Mouse (Mus musculus): Measurements from ENCODE around the gene Sh3bp4.

Gene Sh3bp4

DNA sequence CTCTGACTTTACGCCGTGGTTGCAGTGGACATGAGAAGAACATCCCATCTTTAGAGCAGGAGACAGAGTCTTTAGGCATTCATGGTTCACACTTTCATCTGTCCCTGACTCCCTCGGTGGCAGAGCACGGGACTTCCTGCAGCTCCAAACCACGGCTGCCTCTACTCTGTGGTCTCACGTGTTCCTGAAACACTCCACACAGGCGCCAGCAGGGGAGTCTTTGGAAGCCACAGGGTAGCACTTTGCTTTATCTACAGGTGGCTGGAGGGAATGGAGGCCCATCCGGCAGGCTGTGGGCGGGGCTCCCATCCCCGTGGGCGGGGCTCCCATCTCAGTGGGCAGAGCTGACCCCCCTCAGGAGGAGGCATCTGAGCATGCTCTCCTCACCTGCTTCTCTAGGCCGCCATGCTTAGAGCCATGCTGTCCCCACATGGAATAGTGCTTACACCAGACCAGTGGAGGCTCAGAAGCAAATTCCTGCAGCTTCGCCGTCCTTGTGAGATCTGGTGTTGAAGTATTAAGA, 60.9 kb downstream of the Sh3bp4 start:
- no peak for DNase-seq

DNA sequence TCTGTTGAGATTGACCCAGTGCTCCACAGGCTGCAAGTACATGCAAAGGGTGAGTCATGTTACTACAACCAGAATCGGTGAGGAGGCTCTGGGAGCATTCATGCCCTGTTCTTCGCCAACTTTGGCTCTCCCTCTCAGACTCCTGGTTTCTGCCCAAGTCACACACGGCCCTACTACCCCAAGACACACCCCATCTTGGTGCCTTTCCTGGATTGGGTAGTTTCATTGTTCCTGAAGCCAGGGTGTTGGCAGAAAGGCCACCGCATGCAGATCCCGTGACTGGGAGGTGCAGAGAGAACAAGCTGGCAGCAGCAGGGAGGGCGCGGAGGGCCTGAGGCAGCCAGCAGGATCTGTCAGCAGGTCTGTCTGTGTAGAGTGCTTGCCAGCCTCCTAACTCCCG, 61.5 kb downstream of the Sh3bp4 start:
- no peak for DNase-seq

DNA sequence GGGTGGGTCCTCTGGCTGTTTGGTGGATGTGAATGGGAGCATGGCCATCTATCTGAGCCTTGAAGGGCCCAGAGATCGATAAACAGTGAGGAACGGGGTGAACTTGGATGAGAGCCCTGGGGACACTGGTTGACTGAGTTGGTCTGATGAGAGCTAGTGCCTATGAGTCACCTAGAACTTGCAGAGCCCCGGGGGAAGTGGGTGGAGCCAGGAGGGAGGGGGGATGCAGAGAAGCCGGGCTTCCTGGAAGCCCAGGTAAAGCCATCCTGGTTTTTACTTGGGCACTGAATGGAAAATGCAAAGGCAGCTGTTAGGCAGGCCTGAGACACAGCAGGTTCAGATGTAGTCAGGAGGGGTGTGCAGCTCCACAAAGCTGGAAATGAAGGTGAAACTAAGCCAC, 63.1 kb downstream of the Sh3bp4 start:
- DNase-seq, result no peak

DNA sequence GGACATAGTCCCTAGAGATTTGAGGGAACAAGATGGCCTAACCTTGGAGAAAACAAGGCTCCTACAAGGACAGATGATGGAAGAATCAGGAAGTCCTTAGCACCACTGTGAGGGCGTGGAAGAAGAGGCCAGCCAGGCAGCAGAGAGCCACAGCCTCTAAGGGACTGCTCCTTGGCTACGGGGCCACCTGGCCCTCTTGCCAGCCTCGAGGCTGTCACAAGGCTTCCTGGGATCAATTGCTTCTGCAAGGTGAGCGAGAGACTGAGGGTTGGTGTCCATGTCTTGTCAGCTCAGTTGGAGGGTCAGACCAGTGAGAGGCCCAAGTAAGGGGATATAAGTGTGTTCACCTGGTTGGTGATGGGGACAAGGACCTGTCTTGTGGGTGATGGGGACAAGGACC, 63.5 kb downstream of the Sh3bp4 start:
- DNase-seq, result no peak

DNA sequence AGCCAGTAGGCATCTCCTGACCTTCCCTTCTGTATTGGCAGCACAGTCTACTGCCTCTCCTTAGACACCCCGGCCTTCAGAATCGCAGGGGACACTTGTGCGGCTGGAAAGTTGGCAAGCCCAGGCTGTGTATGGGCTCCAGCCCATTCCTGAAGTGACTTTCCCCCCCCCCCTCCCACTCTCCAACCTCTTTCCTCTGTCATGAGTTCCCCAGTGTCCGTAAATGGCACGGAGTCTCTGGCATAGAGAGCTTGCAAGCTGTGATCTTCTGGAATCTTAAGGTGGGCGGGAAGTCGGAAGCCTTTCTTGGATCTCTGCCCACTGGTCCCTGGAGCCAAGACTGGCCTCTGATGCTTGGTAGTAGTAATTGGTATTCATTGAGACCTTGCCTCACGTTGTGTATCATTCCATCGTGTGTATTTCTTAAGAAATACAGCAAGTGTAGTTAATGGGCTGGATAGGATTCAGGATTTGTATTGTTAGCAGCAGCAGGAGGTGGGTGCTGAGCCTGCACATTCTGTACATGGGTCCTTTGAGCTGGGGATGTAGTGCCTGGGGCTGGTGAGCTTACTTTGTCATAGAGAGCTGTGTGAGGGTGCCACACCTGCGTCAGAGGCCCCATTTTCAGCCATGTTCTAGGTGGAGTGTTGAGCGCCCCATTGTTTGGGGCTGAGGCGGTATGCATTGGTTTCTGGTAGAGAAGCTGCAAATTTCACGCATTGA, 66.0 kb downstream of the Sh3bp4 start:
- DNase-seq, result peak; percentile 21

DNA sequence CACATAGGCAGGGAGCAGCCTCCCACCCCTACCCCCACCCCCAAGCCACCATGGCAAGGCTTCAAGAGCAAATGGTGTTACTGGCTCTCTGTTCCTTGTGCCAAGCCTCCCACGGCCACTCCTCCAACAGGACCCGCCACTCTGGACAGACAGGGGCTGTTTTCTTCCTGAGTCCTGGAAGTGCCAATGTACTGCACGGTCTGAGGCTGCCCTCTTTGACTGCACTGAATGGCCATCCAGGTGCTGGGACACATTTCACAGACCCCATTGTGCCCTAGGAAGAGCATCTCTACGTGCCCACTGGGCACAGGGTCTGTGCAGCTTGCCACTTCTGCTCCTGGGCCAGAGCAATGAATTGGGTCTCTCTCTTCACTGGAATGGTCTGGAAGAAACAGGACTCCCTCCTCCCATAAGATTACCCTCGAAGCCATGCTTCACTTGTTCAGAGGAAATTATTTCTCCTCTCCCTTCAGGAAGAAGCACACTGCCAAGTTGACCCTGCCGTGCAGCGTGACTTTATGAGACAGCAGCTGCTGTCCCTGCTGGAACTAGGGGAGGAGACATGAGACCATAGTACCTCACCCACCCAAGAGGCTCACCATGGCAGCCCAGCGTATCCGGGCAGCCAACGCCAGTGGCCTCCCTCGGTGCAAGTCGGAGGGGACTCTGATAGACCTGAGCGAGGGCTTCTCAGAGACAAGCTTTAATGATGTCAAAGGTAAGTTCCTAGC, 67.0 kb downstream of the Sh3bp4 start:
- DNase-seq, result no peak

DNA sequence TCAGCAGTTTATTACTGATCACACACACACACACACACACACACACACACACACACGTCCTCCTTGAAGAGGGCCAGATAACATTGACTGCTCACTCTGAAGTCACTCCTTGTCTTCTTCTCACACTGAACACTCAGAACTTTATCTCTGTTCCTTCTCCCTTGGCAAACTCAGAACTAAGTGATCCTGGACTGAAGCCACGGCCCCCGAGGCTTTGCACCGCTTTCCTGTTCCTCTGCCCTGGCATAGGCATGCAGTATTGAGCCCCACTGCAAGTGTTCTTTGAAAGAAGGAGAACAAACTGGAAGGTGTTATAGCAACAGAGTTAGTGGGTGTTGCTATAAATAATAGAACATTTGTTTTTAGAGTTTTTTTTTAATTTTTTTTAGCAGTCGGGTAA, 68.1 kb downstream of the Sh3bp4 start:
- peak; percentile 44 for DNase-seq

DNA sequence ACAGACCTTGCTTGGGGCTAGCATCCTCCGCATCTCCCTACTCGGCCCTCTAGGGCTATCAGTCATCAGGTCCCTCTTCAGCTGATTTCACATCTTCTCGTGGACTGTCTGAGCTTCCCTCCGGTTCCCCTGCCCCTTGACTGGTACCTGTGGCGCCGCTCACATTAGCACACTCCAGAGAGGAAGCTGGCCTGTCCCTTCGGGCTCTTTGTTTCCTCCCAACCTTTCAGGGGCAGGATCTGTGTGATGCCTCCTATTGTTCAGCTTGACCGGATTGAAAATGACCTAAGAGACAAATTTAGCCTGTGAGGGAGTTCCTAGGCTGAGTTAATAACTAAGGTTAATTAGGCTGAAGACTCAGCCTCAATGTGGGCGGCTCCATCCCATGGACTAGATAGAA, 69.9 kb downstream of the Sh3bp4 start:
- no peak for DNase-seq

DNA sequence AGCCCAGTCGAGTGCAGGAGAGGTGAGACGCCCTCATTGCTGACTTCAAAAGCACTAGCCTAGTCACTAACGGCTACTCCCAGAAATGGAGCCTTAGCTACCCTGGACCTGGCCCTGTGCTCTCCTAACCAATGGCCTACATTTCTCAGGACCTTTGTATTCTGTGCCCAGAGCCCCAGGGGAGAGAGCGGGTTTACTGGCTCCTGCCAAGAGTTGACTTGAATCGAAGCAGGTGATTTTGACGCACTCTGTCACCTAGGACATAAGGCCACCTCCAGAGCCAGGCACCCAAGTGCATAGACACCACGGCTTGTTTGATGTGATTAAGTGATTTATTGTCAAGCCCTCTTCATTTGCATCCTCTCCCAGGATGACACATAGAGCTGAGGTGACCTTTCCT, 80.9 kb downstream of the Sh3bp4 start:
- DNase-seq, result no peak

DNA sequence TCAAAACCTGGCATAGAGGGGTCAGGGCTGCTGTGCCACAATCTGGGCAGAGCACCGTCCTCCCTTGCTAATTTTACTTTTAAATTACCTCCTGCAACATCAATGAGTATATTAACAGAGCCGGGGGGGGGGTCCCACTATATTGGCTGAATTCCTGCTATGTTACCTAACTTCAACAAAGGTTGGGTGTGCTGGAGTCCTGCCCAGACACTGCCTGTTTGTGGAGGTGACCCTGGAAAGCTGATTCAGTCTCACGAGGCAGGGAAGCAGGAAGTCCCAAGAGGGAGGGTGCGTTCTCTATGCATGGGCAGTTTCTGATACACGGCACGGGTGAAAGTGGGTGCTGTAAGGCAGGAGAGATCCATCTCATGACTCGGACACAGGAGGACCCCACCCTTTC, 82.4 kb downstream of the Sh3bp4 start:
- no peak for DNase-seq

DNA sequence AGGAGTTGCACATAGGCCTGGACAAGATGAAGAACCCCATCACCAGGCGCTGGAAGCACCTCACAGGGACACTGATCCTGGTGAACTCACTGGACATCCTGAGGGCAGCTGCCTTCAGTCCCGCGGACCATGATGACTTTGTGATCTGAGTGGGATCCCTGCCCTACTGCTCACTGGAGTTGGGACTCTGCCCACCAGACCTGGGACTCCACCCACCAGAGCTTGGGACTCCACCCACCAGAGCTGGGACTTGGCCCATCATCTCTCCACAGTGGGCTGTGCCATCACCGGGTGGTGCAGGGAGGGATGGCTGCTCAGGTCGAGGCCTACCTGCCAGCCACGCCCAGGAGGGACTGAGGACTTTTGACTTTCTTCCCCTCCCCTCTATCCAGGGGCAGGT, 83.0 kb downstream of the Sh3bp4 start:
- DNase-seq, result no peak

DNA sequence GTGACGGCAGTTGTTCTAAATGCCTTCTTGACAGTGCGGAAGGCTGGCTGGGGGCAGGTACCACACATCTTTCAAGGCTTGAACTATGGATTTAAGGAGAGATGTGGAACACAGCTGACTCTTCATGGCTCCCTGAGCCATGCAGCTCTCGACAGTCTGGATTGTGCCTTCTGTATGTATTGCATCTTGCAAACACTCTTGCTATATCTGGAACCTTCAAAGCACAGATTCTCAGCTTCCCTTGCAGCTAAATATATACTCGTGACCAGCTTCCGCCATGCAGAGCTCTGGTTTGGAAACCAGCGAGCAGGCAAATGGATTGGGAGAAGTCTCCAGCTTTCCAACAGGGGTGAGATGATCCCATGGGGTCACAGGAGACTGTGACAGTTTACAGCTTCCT, 93.3 kb downstream of the Sh3bp4 start:
- DNase-seq, result no peak

DNA sequence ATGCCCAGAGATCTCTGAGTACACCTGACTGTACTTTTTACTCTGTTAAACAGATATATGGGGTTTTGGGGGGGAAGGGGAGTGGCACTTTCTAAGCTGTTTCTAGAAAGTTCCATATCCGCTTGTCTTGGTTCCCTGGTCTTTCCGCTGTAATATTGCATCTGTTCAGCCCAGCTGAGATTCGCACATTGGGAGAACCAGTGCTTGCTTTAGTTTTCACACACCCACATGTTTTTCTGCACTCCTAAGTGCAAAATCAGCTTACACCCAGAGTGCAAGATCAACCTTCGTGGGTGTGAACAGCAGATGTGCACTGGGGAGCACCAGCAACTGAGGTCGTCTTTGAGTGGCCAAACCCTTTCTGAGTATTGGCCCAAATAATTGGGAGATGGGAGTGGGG, 94.1 kb downstream of the Sh3bp4 start:
- peak; percentile 48 for DNase-seq

DNA sequence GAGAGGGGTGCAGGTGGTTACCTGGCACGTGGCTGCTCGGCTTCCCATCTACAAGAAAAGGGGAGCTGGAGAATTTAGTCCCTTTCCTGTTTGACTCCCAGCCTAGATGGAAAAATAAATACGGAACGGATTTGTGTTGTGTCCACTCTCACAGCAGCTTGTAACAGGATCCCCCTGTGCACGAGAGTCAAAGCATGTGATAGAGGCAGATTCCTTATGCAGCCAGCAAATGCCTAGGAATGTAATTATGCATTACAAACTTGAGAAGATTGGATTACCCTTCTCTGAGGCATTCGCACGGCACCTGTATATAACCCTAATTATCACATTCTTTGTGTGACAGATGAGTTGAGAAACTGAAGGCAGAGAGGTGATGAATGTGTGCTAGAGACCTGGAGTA, 94.5 kb downstream of the Sh3bp4 start:
- DNase-seq, result no peak

DNA sequence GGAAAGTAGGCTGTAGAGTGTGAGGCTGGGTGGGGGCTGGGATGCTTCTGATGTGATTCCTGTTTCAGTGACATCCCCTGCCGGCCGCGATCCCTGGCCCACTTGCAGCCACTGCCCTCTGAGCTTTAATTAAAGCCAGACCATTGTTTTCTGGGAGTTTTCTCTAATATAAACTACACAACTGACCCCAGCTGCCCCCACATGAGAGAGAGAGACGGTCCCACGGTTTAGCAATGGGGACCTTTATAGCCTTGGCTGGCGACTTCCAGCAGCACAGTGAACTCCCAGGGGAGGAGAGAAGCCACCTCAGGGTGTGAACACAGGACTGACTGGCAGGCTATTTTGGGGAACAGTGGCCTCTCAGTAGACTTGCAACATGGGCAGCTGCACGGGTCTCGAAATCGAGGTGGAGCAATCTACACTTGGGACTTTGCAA, 96.6 kb downstream of the Sh3bp4 start:
- DNase-seq, result no peak

DNA sequence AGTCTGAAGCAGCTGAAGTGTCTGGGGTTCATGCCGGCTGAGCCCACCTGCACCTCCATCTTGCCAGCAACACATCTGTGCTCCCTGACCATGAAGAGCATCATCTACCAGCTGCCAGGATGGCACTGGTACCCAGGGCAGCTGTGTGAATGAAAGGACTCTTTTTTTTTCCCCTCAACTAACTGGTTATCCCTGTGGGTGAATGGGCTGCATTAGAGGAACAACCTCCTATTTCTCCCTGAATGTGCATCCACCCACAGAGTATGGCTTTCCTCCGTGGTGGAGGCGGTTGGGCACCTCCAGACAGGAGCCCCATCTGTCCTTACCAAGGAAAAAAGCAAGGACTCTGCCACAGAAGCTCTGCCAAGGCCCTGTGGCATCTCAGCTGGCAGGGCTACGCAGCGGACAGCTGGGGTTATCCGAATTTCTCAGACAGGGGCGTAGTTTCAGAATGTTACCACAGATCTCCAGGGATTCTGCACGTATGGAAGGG, 101.1 kb downstream of the Sh3bp4 start:
- peak; percentile 61 for DNase-seq

DNA sequence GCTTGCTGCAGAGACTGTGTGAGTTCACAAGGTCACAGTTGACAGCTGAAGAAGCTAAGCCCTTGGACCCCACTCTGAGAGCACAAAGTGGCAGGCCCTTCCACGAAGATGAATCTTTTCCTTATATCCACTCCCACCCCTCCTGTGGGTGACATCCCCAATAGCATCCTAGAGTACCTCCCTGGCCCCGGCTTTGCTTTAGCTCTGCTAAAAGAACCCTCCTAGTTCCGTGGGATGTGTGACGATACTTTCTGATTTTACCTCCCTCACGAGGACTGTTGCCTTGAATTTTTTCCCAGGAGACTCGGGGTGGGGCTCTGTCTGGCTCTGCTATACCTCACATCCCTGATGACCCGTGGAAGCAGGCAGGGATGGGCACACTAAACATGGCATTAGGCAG, 104.4 kb downstream of the Sh3bp4 start:
- DNase-seq, result no peak

DNA sequence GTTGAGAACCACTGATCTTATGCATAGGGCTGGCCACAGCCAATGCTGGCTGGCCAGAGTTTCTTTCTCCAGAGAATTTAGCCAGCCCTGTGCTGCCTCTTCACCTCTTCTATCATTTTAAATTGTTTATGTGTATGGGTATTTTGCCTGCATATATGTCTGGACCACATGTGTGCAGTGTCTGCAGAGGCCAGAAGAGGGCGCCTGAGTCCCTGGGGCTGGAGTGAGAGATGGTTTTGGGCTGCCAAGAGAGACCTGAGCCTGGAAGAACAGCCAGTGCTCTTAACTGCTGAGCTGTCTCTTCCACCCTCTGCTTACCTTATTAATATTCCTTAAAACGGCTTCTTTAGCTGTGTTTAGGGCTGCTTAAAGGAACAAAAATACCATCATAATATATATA, 105.1 kb downstream of the Sh3bp4 start:
- DNase-seq, result no peak

DNA sequence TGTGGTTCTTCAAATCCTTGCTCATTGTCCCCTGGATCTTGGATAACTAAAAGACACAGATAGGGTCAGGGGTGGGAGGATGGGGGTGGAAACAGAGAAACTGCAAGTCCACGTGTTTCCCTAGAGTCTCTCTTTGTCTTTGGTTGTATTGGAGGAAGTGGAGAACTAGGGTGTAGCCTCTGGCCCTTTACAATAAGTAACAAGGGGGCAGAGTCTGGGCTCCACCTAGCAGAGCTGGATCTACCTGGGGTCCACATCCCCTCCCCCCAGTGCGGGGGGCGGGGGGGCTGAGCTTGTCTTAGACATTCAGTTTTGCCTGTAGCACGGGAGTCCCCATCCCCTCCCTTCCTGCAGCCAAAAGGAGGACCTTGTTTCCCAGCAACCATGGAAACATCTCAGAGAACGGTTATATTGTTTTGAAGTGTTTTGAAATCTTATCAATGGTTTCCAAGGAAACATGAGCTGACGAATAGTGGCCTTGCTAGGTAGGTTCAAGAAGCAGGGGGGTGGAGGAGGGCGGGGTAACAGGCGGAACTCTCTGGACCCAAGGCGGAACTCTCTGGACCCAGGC, 113.1 kb downstream of the Sh3bp4 start:
- no peak for DNase-seq

DNA sequence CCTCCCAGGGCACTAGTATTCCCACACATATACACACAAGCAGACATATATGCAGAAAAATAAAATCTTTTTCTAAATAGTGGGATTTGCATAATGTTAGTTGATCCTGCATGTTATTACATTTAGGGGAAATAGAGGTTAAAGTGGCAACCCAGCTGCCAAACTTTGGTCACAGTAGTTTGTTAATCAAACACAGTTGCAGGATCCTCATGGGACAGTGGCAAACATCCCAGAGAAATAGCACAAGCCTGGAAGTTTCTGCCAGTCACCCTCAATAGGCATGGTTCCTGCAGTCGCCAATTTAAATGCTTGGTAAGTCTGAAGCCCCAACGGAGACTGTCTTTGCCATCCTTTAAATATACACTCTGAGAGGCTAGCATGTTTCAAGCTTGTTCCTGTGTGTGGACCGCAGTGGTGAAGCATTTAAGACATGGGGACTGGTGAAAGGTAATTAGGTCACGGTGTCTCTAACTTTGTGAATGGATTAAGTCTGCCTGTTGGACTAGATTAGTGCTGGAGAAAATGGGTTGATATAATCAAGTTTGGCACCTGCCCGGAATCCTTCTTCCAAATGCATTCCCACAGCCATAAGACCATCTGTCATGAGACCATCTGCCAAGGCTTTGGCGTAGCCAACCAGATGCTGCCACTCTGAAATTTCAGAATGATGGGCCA, 114.0 kb downstream of the Sh3bp4 start:
- DNase-seq, result no peak

DNA sequence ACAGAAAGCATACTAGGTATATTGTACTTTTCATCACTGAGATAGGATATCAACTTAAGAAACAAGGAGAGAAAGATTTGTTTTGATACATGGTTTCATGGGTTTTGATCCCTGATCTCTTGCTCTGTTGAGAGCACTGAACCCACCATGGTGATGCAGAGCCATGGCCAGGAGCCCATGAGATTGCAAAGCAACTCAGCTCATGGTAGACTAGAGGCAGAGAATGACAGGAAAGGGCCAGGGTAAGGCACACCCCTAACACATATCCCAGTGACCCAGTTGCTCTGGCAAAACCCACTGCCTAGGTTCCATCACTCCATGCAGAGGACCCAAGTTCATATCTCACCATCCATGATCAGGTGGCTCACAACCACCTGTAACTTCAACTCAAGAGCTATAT, 114.6 kb downstream of the Sh3bp4 start:
- no peak for DNase-seq

DNA sequence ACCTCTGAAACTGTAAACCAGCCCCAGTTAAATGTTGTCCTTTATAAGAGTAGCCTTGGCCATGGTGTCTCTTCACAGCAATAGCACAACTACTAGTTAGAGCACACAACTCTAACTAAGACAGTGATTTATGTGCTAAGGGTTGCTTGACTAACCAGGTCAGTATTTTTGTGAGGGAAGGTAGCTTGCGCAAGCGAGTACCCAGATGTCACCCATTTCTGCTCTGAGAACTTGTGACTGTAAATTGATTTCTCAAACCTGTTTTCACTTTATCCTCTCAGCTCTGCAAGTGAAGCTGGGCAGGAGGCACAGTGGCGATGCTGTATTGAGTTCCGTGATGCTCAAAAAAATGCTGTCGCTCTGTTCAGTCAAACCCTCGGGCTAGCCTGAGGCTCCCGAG, 117.2 kb downstream of the Sh3bp4 start:
- no peak for DNase-seq

DNA sequence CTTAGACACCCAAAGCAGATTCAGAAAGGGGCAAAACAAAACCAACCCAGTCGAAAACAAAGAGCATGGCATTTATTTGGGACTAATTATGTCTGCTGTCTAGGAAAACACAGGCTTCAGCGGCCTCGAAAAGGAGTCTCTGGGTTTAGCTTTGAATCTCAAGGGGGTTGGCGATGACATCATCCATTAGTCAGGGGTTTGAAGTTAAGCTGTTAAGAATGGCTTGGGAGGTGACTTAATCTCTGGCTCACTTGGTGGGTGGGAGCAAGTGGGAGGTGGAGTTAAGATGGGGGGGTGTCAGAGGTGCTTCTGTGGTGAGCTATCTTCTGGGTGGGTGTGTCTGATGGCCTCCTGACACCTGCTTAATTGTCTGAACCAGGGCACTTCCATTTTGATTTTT, 117.9 kb downstream of the Sh3bp4 start:
- DNase-seq, result no peak
